Mouse (Mus musculus) spleen, postnatal 10 days (tissue): Measurements from ENCODE around the gene Smg5.
A peak's percentile ranks its signal among the peaks of the same experiment; 100 is the strongest.
"Not testable (repeated sequence)": the region's sequence is repeated elsewhere in the genome, so short reads cannot be mapped to it uniquely, and the experiment has no call there.

Experiments used
- DNase-seq, 2 experiments: peaks; one replicate each; pipeline ENCODE4 v3.0.0; 2021 to 2022; ENCODE audit warnings: low spot score in 2 of 2

Smg5 gene

GRCm38 (mm10) chr3:88354396-88355165 lies 18.5 kb downstream of the Smg5 start:
- no peak for DNase-seq

- DNase-seq: no peak
Measured at GRCm38 (mm10) chr3:88359584-88359983, 23.5 kb downstream of the Smg5 start.

GRCm38 (mm10) chr3:88359989-88360388 lies 23.9 kb downstream of the Smg5 start:
- no peak for DNase-seq

- no peak for DNase-seq
Measured at GRCm38 (mm10) chr3:88361096-88361495, 25.0 kb downstream of the Smg5 start.

- no peak for DNase-seq
Measured at GRCm38 (mm10) chr3:88361612-88362313, 25.7 kb downstream of the Smg5 start.

GRCm38 (mm10) chr3:88363700-88364099 lies 27.6 kb downstream of the Smg5 start:
- DNase-seq: peak; percentile 35 to 62

- DNase-seq: peak; percentile 81 to 88
Measured at GRCm38 (mm10) chr3:88364337-88364736, 28.3 kb downstream of the Smg5 start, which contains the start of gene Paqr6. Gene Paqr6, plus strand, starts transcription at chr3:88364584.

- DNase-seq: no peak
Measured at GRCm38 (mm10) chr3:88365705-88366361, 29.8 kb downstream of the Smg5 start.

- peak; percentile 35 to 74 for DNase-seq
Measured at GRCm38 (mm10) chr3:88366830-88367428, 30.9 kb downstream of the Smg5 start.

GRCm38 (mm10) chr3:88367517-88367916 lies 31.5 kb downstream of the Smg5 start:
- DNase-seq: not testable (repeated sequence)

GRCm38 (mm10) chr3:88368511-88368910 lies 32.5 kb downstream of the Smg5 start:
- DNase-seq: not testable (repeated sequence)

- DNase-seq: not testable (repeated sequence)
Measured at GRCm38 (mm10) chr3:88372643-88373042, 36.6 kb downstream of the Smg5 start, which contains the start of gene Bglap3. Gene Bglap3, minus strand, starts transcription at chr3:88372743.

- DNase-seq: peak in 1 of 2 experiments; percentile 28
Measured at GRCm38 (mm10) chr3:88375750-88376626, 39.9 kb downstream of the Smg5 start.

- not testable (repeated sequence) for DNase-seq
Measured at GRCm38 (mm10) chr3:88376644-88377043, 40.6 kb downstream of the Smg5 start.

- not testable (repeated sequence) for DNase-seq
Measured at GRCm38 (mm10) chr3:88378599-88378998, 42.5 kb downstream of the Smg5 start, which contains the start of gene Bglap2. Gene Bglap2, minus strand, starts transcription at chr3:88378699.

GRCm38 (mm10) chr3:88381389-88382315 lies 45.6 kb downstream of the Smg5 start:
- DNase-seq: peak in 1 of 2 experiments; percentile 64

GRCm38 (mm10) chr3:88382383-88382782 lies 46.3 kb downstream of the Smg5 start:
- DNase-seq: not testable (repeated sequence)

GRCm38 (mm10) chr3:88384364-88384763 lies 48.3 kb downstream of the Smg5 start, which contains the start of gene Bglap:
Gene Bglap, minus strand, starts transcription at chr3:88384464.
- DNase-seq: no peak

- DNase-seq: no peak
Measured at GRCm38 (mm10) chr3:88393776-88394375, 57.8 kb downstream of the Smg5 start.
